Mouse (Mus musculus): ENCODE data around the gene Tcf7l1. TPM values are rescaled to one million over a fixed set of nuclear protein-coding genes. Genes with fewer than 3 reads are reported as not detected.
"Not testable (repeated sequence)": the region's sequence is repeated elsewhere in the genome, so short reads cannot be mapped to it uniquely, and the experiment has no call there.

The Tcf7l1 gene
- polyA plus RNA-seq (2015; fragmentation: Nextera tagmentation; extraction: Ambion mirVana): 20.6 and 21.1 TPM in 2 replicates

DNA sequence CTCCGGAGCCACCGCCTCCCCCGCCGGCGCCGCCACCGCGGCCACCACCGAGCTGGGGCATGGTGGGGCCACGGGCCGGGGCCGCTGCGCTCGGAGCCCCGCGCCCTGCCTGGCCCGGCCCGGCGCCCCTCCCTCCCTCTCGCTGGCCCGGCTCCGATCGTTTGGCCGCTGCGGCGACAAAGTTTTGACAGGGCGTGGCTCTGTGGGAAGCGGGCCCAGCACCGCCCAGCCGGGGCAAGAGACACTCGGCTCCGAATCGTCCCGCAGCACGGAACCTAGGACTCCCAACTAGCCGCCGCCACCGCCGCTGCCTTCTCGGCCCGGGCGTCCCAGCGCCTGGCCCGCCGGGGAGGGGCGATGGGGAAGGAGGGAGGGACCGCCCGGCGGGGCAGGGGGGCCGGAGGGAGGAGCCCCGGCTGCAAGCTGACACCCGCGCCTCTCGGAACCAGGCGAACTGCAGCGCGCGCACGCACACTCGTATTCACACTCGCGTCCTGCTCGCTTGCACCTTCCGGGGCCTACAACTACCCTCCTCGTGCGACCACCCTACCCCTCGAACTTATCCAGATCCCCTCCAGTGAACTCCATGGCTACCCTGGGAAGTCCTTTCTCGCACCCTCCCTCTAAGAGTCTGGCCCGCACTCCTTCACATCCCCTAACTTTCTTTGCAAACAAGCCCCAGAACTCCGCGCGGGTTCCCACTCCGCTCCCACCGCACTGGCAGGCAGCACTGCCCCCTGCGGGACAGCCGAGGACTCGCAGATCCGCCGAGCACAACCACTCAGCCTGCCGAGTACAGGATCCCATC, at the start of gene Tcf7l1:
Gene Tcf7l1 (minus strand): TSS at position 363 of the 808 bp plus-strand sequence.
- peak within 1 kb of the TSS; percentile 87 for H3K4me3 ChIP-seq (replicated peaks; ENCODE audit: low read length)
- peaks cover 13% of the 10 kb centered on the region for H3K4me1 ChIP-seq (ENCODE audit: control insufficient read depth, insufficient read depth, low read length)
- H3K9ac ChIP-seq (ENCODE audit: low read length): peak within 1 kb of the TSS; percentile 96
- ATAC-seq (ENCODE audit: insufficient read depth, low FRiP score): peak; percentile 94
- peak within 1 kb of the TSS; percentile 94 for H3K27ac ChIP-seq (ENCODE audit: low read length)
- H3K27me3 ChIP-seq (ENCODE audit: control insufficient read depth, insufficient read depth, low read length): no peaks in the 10 kb centered on the region
- no peaks in the 10 kb centered on the region for H3K9me3 ChIP-seq (replicated peaks; ENCODE audit: control insufficient read depth, low read length)
- H3K4me2 ChIP-seq (ENCODE audit: low read depth, low read length): peak within 1 kb of the TSS; percentile 77
- 1% methylated on average over 74 of the region's 80 CpGs for WGBS
- H3K36me3 ChIP-seq (ENCODE audit: control insufficient read depth, insufficient read depth, low read length): 0 out of 2 replicates have a peak, but pooled peaks cover 5% of the 10 kb centered on the region

DNA sequence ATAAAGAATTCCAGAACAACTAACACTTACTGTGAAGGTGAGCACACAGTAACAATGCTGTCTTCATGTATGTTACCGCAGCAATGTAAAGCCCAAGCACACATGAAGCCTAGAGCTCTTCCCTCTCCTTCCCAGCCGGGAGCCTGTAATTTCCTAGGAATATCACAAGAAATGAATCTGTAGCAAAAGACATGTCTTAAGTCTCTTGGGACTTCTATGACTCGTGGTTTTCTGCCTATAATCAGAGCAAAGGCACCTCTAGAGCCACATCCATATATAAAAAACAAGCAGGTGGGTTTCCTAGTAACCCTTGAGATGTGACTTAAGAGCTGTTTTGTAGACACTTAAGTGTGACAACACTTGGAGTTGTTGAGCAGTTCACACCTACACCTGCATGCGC, 48.7 kb upstream of the Tcf7l1 start:
- Histone ChIP-seq H3K27me3 (ENCODE audit: control insufficient read depth, insufficient read depth, low read length) (no peaks in the 10 kb centered on the region), H3K9ac (ENCODE audit: low read length) (no peak overlapping the region), H3K36me3 (ENCODE audit: control insufficient read depth, insufficient read depth, low read length) (peaks cover 8% of the 10 kb centered on the region), H3K4me2 (ENCODE audit: low read depth, low read length) (no peak overlapping the region), H3K4me1 (ENCODE audit: control insufficient read depth, insufficient read depth, low read length) (no peaks in the 10 kb centered on the region), H3K9me3 (replicated peaks; ENCODE audit: control insufficient read depth, low read length) (no peaks in the 10 kb centered on the region), H3K4me3 (replicated peaks; ENCODE audit: low read length) (no peak overlapping the region), H3K27ac (ENCODE audit: low read length) (no peak overlapping the region)
- ATAC-seq (ENCODE audit: insufficient read depth, low FRiP score): no peak
- WGBS: 85% methylated on average over 4 of the region's 4 CpGs

DNA sequence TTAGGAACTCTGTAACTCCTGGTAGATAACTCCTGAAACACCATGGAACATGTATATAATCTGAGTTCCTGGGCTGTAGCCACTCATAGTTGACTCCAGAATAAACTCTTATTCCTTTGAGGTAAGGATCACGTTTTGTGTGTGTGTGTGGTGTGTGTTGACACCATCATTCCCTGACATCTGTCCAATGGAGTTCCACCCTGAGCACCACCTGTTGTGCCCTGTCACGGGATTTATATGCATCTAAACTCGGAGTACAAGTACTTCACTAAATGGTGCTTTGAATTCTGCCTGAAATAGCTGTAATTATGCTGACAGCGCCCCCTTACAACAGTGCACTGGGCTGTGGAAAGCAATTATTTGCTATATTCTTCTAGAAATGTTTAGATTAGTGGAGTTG, 45.5 kb upstream of the Tcf7l1 start:
- Histone ChIP-seq H3K27me3 (ENCODE audit: control insufficient read depth, insufficient read depth, low read length) (no peaks in the 10 kb centered on the region), H3K9me3 (replicated peaks; ENCODE audit: control insufficient read depth, low read length) (no peaks in the 10 kb centered on the region), H3K4me1 (ENCODE audit: control insufficient read depth, insufficient read depth, low read length) (no peaks in the 10 kb centered on the region), H3K4me2 (ENCODE audit: low read depth, low read length) (no peak overlapping the region), H3K36me3 (ENCODE audit: control insufficient read depth, insufficient read depth, low read length) (no peaks in the 10 kb centered on the region), H3K27ac (ENCODE audit: low read length) (no peak overlapping the region), H3K9ac (ENCODE audit: low read length) (no peak overlapping the region), H3K4me3 (replicated peaks; ENCODE audit: low read length) (no peak overlapping the region)
- no peak for ATAC-seq (ENCODE audit: insufficient read depth, low FRiP score)
- 62% methylated on average over 4 of the region's 4 CpGs for WGBS

DNA sequence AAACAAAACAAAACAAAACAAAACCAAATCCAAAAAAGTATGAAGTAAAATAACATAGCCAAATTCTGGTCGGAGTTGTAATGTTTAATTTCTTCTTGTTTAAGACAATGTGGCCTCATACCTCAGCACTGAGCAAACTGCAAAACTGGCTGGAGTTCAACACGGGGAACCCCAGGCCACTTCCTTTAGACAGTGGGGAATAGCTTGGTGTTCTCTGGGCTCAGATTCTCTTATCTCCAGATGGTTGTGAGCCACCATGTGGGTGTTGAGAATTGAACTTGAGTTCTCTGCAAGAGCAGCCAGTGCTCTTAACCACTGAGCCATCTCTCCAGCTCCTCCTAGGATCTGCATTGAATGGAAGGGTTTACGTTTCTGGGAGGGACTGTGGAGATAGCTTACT, 42.8 kb upstream of the Tcf7l1 start:
- no peak overlapping the region for H3K4me2 ChIP-seq (ENCODE audit: low read depth, low read length)
- no peak for ATAC-seq (ENCODE audit: insufficient read depth, low FRiP score)
- no peak overlapping the region for H3K27ac ChIP-seq (ENCODE audit: low read length)
- no peak overlapping the region for H3K9ac ChIP-seq (ENCODE audit: low read length)
- no peaks in the 10 kb centered on the region for H3K36me3 ChIP-seq (ENCODE audit: control insufficient read depth, insufficient read depth, low read length)
- no peaks in the 10 kb centered on the region for H3K27me3 ChIP-seq (ENCODE audit: control insufficient read depth, insufficient read depth, low read length)
- no peaks in the 10 kb centered on the region for H3K9me3 ChIP-seq (replicated peaks; ENCODE audit: control insufficient read depth, low read length)
- H3K4me3 ChIP-seq (replicated peaks; ENCODE audit: low read length): no peak overlapping the region
- H3K4me1 ChIP-seq (ENCODE audit: control insufficient read depth, insufficient read depth, low read length): no peaks in the 10 kb centered on the region
- 43% methylated on average over 3 of the region's 3 CpGs for WGBS

DNA sequence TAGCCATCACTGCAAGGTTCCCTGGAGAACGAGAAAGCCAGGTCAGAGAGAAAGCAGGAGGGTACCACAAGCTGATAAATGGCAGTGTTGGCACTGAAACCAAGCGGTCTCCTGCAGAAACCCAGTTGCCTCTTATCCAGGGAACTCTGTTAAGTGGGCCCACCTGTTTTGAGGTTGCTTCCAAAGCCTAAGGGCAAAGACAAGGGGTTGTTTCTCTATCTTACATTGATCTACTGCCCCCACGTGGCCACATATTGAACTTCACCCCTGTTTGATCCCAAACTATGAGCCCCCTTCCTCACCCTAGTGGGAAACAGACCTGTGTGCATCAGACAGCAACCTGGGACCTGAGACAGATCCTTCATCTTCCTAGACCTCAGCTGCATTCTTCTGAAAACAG, 42.2 kb upstream of the Tcf7l1 start:
- no peak overlapping the region for H3K4me2 ChIP-seq (ENCODE audit: low read depth, low read length)
- WGBS: 14% methylated on average over 3 of the region's 3 CpGs
- ATAC-seq (ENCODE audit: insufficient read depth, low FRiP score): peak; percentile 14; the same call in 1 of the 2 replicates

DNA sequence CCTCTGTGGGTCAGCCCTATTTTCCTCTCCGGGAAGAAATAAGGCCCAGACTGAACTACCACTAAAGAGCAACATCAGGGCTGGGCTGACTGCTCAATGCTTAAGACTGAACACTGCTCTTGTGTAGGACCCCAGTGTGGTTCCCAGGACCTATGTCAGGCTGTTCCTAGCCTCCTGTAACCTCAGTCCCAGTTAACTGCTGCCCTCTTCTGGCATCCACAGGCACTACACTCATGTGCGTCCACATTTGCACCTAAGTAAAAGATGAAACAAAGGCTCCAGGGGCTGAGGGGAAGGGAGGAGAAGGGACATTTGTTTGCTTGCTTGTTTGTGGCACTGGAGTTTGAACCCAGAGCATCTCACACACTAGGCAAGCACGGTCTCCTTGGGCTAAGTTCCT, 39.8 kb upstream of the Tcf7l1 start:
- Histone ChIP-seq H3K9ac (ENCODE audit: low read length) (no peak overlapping the region), H3K9me3 (replicated peaks; ENCODE audit: control insufficient read depth, low read length) (no peaks in the 10 kb centered on the region), H3K27me3 (ENCODE audit: control insufficient read depth, insufficient read depth, low read length) (no peaks in the 10 kb centered on the region; the same call in 1 of the 2 replicates), H3K4me1 (ENCODE audit: control insufficient read depth, insufficient read depth, low read length) (0 out of 2 replicates have a peak, but pooled peaks cover 7% of the 10 kb centered on the region), H3K4me2 (ENCODE audit: low read depth, low read length) (no peak overlapping the region), H3K27ac (ENCODE audit: low read length) (no peak overlapping the region), H3K4me3 (replicated peaks; ENCODE audit: low read length) (no peak overlapping the region), H3K36me3 (ENCODE audit: control insufficient read depth, insufficient read depth, low read length) (no peaks in the 10 kb centered on the region)
- ATAC-seq (ENCODE audit: insufficient read depth, low FRiP score): no peak
- WGBS: 82% methylated on average over 3 of the region's 3 CpGs

More for the DNA sequence above, 42.2 kb upstream of the Tcf7l1 start:
- no peak overlapping the region for H3K9ac ChIP-seq (ENCODE audit: low read length)
- H3K9me3 ChIP-seq (replicated peaks; ENCODE audit: control insufficient read depth, low read length): no peaks in the 10 kb centered on the region
- no peaks in the 10 kb centered on the region for H3K36me3 ChIP-seq (ENCODE audit: control insufficient read depth, insufficient read depth, low read length)
- H3K4me3 ChIP-seq (replicated peaks; ENCODE audit: low read length): no peak overlapping the region
- no peaks in the 10 kb centered on the region for H3K4me1 ChIP-seq (ENCODE audit: control insufficient read depth, insufficient read depth, low read length)
- no peaks in the 10 kb centered on the region for H3K27me3 ChIP-seq (ENCODE audit: control insufficient read depth, insufficient read depth, low read length)
- H3K27ac ChIP-seq (ENCODE audit: low read length): no peak overlapping the region

DNA sequence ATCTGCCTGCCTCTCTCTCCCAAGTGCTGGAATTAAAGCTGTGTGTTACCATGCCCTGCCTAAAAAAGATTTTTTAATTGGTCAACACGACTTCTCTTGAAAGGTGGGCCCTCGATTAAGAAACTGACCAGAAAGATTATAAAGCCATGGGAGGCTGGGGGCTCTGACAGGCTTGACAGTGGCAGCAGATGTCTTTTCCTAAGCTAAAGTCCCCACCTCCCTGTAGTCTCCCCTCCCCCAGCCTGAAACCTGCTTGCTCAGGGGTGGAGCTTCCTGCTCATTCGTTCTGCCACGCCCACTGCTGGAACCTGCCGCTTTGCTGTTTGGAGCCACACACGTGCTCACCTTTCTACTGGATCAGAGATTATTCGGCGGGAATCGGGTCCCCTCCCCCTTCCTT, 39.0 kb upstream of the Tcf7l1 start:
- not testable (repeated sequence) for H3K4me3 ChIP-seq (replicated peaks; ENCODE audit: low read length); H3K4me2 ChIP-seq (ENCODE audit: low read depth, low read length); H3K36me3 ChIP-seq (ENCODE audit: control insufficient read depth, insufficient read depth, low read length); H3K27ac ChIP-seq (ENCODE audit: low read length); H3K9ac ChIP-seq (ENCODE audit: low read length); H3K4me1 ChIP-seq (ENCODE audit: control insufficient read depth, insufficient read depth, low read length); ATAC-seq (ENCODE audit: insufficient read depth, low FRiP score); H3K9me3 ChIP-seq (replicated peaks; ENCODE audit: control insufficient read depth, low read length); H3K27me3 ChIP-seq (ENCODE audit: control insufficient read depth, insufficient read depth, low read length)
- 6% methylated on average over 9 of the region's 9 CpGs for WGBS

DNA sequence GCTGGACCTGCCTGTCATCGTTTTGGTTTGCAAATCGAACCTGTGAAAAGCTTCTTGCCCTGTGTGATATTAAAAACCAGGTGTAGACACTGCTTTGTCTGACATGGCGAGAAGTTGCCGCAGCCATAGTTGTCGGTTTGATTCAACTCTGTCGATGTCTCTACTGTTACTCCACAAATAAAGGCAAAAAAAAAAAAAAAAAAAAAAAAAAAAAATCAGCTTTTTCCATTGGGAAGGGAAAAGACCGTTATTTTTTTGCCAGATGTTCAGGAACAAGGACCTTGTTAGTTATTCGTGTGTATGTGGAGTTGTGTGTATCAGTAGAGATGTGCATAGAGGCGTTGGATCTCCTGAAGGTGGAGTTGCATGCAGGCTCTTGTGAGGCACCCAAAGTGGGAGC, 36.7 kb upstream of the Tcf7l1 start:
- 56% methylated on average over 9 of the region's 9 CpGs for WGBS
- H3K9ac ChIP-seq (ENCODE audit: low read length): no peak overlapping the region
- H3K36me3 ChIP-seq (ENCODE audit: control insufficient read depth, insufficient read depth, low read length): no peaks in the 10 kb centered on the region
- no peak overlapping the region for H3K4me3 ChIP-seq (replicated peaks; ENCODE audit: low read length)
- no peaks in the 10 kb centered on the region for H3K9me3 ChIP-seq (replicated peaks; ENCODE audit: control insufficient read depth, low read length)
- H3K27me3 ChIP-seq (ENCODE audit: control insufficient read depth, insufficient read depth, low read length): no peaks in the 10 kb centered on the region; the same call in 1 of the 2 replicates
- 0 out of 2 replicates have a peak, but pooled peaks cover 7% of the 10 kb centered on the region for H3K4me1 ChIP-seq (ENCODE audit: control insufficient read depth, insufficient read depth, low read length)
- no peak overlapping the region for H3K4me2 ChIP-seq (ENCODE audit: low read depth, low read length)
- ATAC-seq (ENCODE audit: insufficient read depth, low FRiP score): no peak
- H3K27ac ChIP-seq (ENCODE audit: low read length): no peak overlapping the region

DNA sequence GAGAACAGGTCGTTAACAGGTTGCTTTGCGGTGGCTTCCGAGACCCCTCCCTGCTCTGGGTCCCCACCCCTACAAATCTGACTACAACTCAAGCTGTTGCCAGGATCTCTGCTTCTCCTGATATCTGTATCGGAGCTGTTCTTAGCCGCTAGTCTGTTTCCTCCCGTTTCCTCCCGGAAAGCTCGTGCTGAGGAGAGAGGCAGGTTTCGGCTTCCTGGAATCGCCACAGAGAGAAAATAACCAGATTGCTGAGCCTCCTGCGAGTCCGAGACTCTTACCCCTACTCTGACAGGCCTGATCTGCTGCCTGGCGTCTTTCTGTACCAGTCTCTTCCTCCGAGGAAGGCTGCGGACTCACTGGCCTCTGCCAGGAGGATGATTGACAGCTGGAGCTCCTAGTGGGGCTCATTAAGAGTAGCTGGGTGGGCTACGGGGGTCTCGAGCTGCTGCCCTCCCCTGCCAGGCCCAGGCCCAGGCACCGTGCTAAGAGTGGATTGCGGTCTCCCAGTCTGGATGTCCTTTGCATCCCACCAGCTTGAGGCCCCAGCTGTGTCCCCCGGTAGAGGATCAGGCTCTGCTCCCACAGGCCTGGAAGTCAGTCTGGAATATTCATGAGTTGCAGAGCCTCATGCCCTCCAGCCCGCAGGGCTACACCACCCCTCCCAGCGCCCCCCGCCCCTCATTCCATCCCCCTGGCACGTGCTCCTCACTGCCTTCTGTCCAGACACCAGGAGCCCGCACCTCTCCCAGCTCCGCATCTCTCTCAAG, 36.1 kb upstream of the Tcf7l1 start:
- WGBS: 15% methylated on average over 26 of the region's 26 CpGs
- no peaks in the 10 kb centered on the region; the same call in 1 of the 2 replicates for H3K27me3 ChIP-seq (ENCODE audit: control insufficient read depth, insufficient read depth, low read length)
- H3K9ac ChIP-seq (ENCODE audit: low read length): peak overlapping the region; percentile 65
- H3K4me1 ChIP-seq (ENCODE audit: control insufficient read depth, insufficient read depth, low read length): 0 out of 2 replicates have a peak, but pooled peaks cover 7% of the 10 kb centered on the region
- H3K4me2 ChIP-seq (ENCODE audit: low read depth, low read length): peak overlapping the region; percentile 55
- H3K36me3 ChIP-seq (ENCODE audit: control insufficient read depth, insufficient read depth, low read length): no peaks in the 10 kb centered on the region
- H3K4me3 ChIP-seq (replicated peaks; ENCODE audit: low read length): peak overlapping the region; percentile 31
- no peak for ATAC-seq (ENCODE audit: insufficient read depth, low FRiP score)
- no peaks in the 10 kb centered on the region for H3K9me3 ChIP-seq (replicated peaks; ENCODE audit: control insufficient read depth, low read length)
- H3K27ac ChIP-seq (ENCODE audit: low read length): no peak overlapping the region

Data from stomach, embryonic 16.5 days (tissue).